Mouse (Mus musculus) embryonic facial prominence, embryonic 12.5 days (tissue): ENCODE data around the gene Esp1. TPM values are rescaled to one million over a fixed set of nuclear protein-coding genes. Genes with fewer than 3 reads are reported as not detected.
"Not testable (repeated sequence)": the region's sequence is repeated elsewhere in the genome, so short reads cannot be mapped to it uniquely, and the experiment has no call there.

ENCODE experiments used
- ATAC-seq: fragments of 200-750 bp; cut with Nextera tagmentation; 2 replicates; pipeline ENCODE4 v1.8.0; 2017; ENCODE audit not compliant: insufficient number of reproducible peaks, insufficient read depth, low FRiP score, low TSS enrichment
- H3K27ac ChIP-seq: fragments of 300-500 bp; sonication (generic); 2 replicates; pipeline ENCODE4 v1.5.1; 2016; ENCODE audit warnings: mild to moderate bottlenecking
- H3K27me3 ChIP-seq: fragments of 300-500 bp; sonication (generic); 2 replicates; pipeline ENCODE4 v1.6.1; 2016; ENCODE audit warnings: mild to moderate bottlenecking, moderate library complexity
- H3K36me3 ChIP-seq: fragments of 300-500 bp; sonication (generic); 2 replicates; pipeline ENCODE4 v1.6.1; 2016; ENCODE audit warnings: mild to moderate bottlenecking
- H3K4me1 ChIP-seq: fragments of 300-500 bp; sonication (generic); 2 replicates; pipeline ENCODE4 v1.6.1; 2016
- H3K4me2 ChIP-seq: fragments of 300-500 bp; sonication (generic); replicated peaks from 2 replicates; pipeline ENCODE4 v1.6.1; 2016; ENCODE audit warnings: mild to moderate bottlenecking, moderate library complexity
- H3K4me3 ChIP-seq: fragments of 300-500 bp; sonication (generic); 2 replicates; pipeline ENCODE4 v1.5.1; 2016; ENCODE audit warnings: mild to moderate bottlenecking
- H3K9ac ChIP-seq: fragments of 300-500 bp; sonication (generic); 2 replicates; pipeline ENCODE4 v1.6.1; 2016; ENCODE audit warnings: mild to moderate bottlenecking, moderate library complexity
- H3K9me3 ChIP-seq: fragments of 300-500 bp; sonication (generic); 2 replicates; pipeline ENCODE4 v1.6.1; 2016; ENCODE audit warnings: mild to moderate bottlenecking, moderate library complexity
- WGBS: fragments of 180-500 bp; shearing (Covaris S2); methylation state at CpG from one replicate; pipeline ENCODE4 v1.1.7; 2016; 5-methylcytosine and 5-hydroxymethylcytosine counted together
- polyA plus RNA-seq: library from polyadenylated mRNA; unstranded; fragments of >200 nt; fragmentation: Nextera tagmentation; extraction: Ambion mirVana; gene quantifications from 2 replicates; pipeline ENCODE4 v1.2.1, GENCODE M21; 2016

Esp1 gene
- not detected in 2 replicates for polyA plus RNA-seq

DNA sequence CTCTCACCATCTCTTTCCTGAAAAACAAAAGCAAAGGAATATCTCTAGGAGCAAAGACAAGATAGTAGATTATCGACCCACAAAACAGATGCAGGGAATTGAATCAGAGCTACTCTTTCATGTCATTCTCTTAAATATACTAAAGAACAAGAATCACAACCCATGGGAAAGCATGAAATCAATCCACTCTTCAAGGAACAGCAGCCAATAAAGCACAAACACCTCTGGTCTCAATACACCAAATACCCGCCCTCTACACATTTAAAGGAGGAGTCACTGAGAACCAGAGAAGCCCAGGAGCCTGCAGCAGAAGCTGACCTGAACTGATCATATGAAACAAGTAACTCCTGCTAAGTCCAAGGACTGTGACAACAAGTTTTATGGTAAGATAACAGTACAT, at the start of gene Esp1:
Gene Esp1 (plus strand): TSS at position 301 of the 400 bp plus-strand sequence.
- no peak within 1 kb of the TSS for H3K4me3 ChIP-seq
- no peaks in the 10 kb centered on the region for H3K9me3 ChIP-seq
- H3K4me1 ChIP-seq, result no peaks in the 10 kb centered on the region
- no peaks in the 10 kb centered on the region for H3K36me3 ChIP-seq
- no peak within 1 kb of the TSS for H3K27ac ChIP-seq
- no peak within 1 kb of the TSS for H3K4me2 ChIP-seq
- 74% methylated on average over 2 of the region's 2 CpGs for WGBS
- no peak for ATAC-seq
- H3K9ac ChIP-seq, result no peak within 1 kb of the TSS
- H3K27me3 ChIP-seq, result no peaks in the 10 kb centered on the region

- H3K4me1 ChIP-seq, result no peaks in the 10 kb centered on the region
- H3K9me3 ChIP-seq, result no peaks in the 10 kb centered on the region
- H3K27me3 ChIP-seq, result no peaks in the 10 kb centered on the region
- no peak overlapping the region for H3K9ac ChIP-seq
- H3K4me2 ChIP-seq, result no peak overlapping the region
- no peak for ATAC-seq
- no peaks in the 10 kb centered on the region for H3K36me3 ChIP-seq
- H3K4me3 ChIP-seq, result no peak overlapping the region
- H3K27ac ChIP-seq, result no peak overlapping the region
Measured at GRCm38 (mm10) chr17:40716273-40716672, 10.6 kb upstream of the Esp1 start.

DNA sequence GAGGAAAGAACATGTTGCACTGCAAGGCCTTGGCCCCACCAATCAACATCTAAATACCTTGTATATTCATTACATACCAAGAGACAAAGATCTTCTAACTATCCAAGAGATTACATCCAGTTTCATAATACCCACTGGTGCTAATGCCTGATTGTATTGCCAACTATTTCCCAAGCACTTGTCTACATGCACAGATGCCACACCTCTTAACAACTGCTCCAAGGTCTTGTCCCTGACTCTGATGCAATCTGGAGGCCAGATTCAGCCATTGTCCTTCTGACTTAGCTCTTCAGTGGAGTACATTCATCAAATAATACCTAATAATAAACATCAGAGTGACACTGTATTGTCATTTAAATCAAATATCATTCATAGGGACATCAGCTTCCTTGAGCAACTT, 9.9 kb upstream of the Esp1 start:
- not testable (repeated sequence) for H3K4me2 ChIP-seq, H3K36me3 ChIP-seq, H3K4me1 ChIP-seq, H3K9me3 ChIP-seq, H3K27ac ChIP-seq, H3K9ac ChIP-seq, H3K27me3 ChIP-seq, H3K4me3 ChIP-seq, ATAC-seq

DNA sequence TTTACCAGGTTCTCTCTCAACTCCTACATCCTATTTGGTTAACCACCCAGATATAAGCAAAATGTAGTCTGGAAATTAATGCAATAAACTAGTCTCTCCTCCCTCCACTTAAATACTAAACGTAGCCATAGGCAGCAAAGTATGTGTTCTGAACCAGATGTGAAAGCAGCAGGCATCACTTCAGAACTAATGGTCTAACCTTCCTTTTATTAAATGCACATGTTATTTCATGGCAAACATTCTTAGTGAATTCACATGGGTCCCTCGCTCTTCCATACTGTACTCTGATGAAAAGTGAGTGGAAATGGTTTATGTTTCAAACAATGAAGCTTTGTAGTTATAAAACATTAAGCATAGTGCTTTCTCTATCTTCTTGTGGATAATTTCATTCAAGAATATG, 4.4 kb downstream of the Esp1 start:
- WGBS, result 31% methylated on average over 2 of the region's 2 CpGs
- no peaks in the 10 kb centered on the region for H3K27me3 ChIP-seq
- H3K4me1 ChIP-seq, result no peaks in the 10 kb centered on the region
- no peak overlapping the region for H3K4me2 ChIP-seq
- 0 out of 2 replicates have a peak, but pooled peaks have one; percentile 28 for ATAC-seq
- no peak overlapping the region for H3K4me3 ChIP-seq
- no peaks in the 10 kb centered on the region for H3K36me3 ChIP-seq
- no peak overlapping the region for H3K27ac ChIP-seq
- no peaks in the 10 kb centered on the region for H3K9me3 ChIP-seq
- no peak overlapping the region for H3K9ac ChIP-seq

DNA sequence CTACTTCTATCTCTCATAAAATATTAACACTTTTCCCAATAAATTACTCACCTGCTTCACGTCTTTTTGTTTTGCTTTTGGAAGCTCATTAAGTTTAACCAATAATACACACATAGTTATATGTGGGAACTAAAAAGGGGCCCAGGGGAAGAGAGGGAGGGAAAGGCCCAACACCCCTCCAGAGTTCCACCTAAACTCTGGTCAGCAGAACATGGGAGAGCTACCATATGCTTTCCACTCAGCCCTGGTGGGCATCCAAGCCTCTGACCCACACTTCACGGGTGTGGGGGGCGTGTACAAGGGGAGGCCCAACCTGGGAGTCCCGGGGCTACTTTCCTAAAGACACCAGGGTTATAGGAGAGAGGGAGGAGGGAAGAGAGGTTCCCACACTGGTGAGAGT, 4.8 kb downstream of the Esp1 start:
- no peak for ATAC-seq

GRCm38 (mm10) chr17:40763662-40764061, 36.7 kb downstream of the Esp1 start:
- no peak overlapping the region for H3K27ac ChIP-seq
- H3K9me3 ChIP-seq, result no peaks in the 10 kb centered on the region
- H3K4me2 ChIP-seq, result no peak overlapping the region
- H3K9ac ChIP-seq, result no peak overlapping the region
- WGBS, result 74% methylated on average over 4 of the region's 4 CpGs
- no peak for ATAC-seq
- no peak overlapping the region for H3K4me3 ChIP-seq
- no peaks in the 10 kb centered on the region for H3K36me3 ChIP-seq
- no peaks in the 10 kb centered on the region for H3K4me1 ChIP-seq
- H3K27me3 ChIP-seq, result no peaks in the 10 kb centered on the region

More for the DNA sequence above, 4.8 kb downstream of the Esp1 start:
- Histone ChIP-seq H3K36me3 (no peaks in the 10 kb centered on the region), H3K4me2 (no peak overlapping the region), H3K27me3 (no peaks in the 10 kb centered on the region), H3K9me3 (no peaks in the 10 kb centered on the region), H3K4me3 (no peak overlapping the region), H3K9ac (no peak overlapping the region), H3K27ac (no peak overlapping the region), H3K4me1 (no peaks in the 10 kb centered on the region)
- 54% methylated on average over 4 of the region's 4 CpGs for WGBS

- Histone ChIP-seq H3K9ac (no peak overlapping the region), H3K27me3 (no peaks in the 10 kb centered on the region), H3K36me3 (no peaks in the 10 kb centered on the region), H3K9me3 (no peaks in the 10 kb centered on the region), H3K4me3 (no peak overlapping the region), H3K4me2 (no peak overlapping the region), H3K27ac (no peak overlapping the region), H3K4me1 (no peaks in the 10 kb centered on the region)
- WGBS, result 88% methylated on average over 1 of the region's 1 CpGs
- ATAC-seq, result no peak
Measured at GRCm38 (mm10) chr17:40767120-40767519, 40.2 kb downstream of the Esp1 start.

Other genes with a start within 250 kb of the Esp1 start
- not detected in 2 replicates for gene Esp8, start 207.1 kb upstream of the Esp1 start, polyA plus RNA-seq
- gene Esp6, start 165.6 kb upstream of the Esp1 start, polyA plus RNA-seq, result not detected in 2 replicates
- gene Esp4, start 128.5 kb upstream of the Esp1 start, polyA plus RNA-seq, result not detected in 2 replicates
- not detected in 2 replicates for gene Esp3, start 95.0 kb upstream of the Esp1 start, polyA plus RNA-seq
- gene Crisp2, start 79.9 kb downstream of the Esp1 start, polyA plus RNA-seq, result 0.12 TPM in 1 of 2 replicates, not detected in the other
- gene Rhag, start 84.0 kb downstream of the Esp1 start, polyA plus RNA-seq, result 2.4 and 2.9 TPM in 2 replicates
- 1.4 and 1.5 TPM in 2 replicates for gene 9130008F23Rik, start 153.4 kb downstream of the Esp1 start, polyA plus RNA-seq
- gene Glyatl3, start 187.2 kb downstream of the Esp1 start, polyA plus RNA-seq, result 0.23 and 0.38 TPM in 2 replicates
- 34.3 and 34.6 TPM in 2 replicates for gene Mut, start 207.6 kb downstream of the Esp1 start, polyA plus RNA-seq
- 28.6 and 29.0 TPM in 2 replicates for gene Cenpq, start 207.9 kb downstream of the Esp1 start, polyA plus RNA-seq